Comparison of ENCODE assay signal across 20 mouse cellular contexts in genomic region chr4:103385031-103385430, GRCm38 (mm10).
A peak's percentile ranks its signal among the peaks of the same experiment; 100 is the strongest.
DNase-seq lines count a peak whose midpoint lies in the region; ATAC-seq and TF ChIP-seq lines count a peak whose summit lies in the region.
"Had no signal": no experiment of that assay in that cellular context is flagged by ENCODE, and none has a peak within 500 bp of the region (broad histone marks: within the 10 kb centered on the region; RNA-seq: fewer than 3 reads in every experiment).

No protein-coding gene starts in this region.

- peak overlapping the region; percentile 63 for H3K27ac ChIP-seq in liver, embryonic 12.5 days
- no peak overlapping the region for H3K27ac ChIP-seq in stomach, postnatal 0 days (replicated peaks)
- H3K27ac ChIP-seq: embryonic facial prominence, embryonic 10.5 days; forebrain, embryonic 13.5 days; gastrocnemius, adult 2 months; heart, embryonic 13.5 days; hindbrain, embryonic 13.5 days; hindbrain, postnatal 0 days had no signal

- no peaks in the 10 kb centered on the region for H3K27me3 ChIP-seq in liver, embryonic 12.5 days (replicated peaks)
- H3K27me3 ChIP-seq in stomach, postnatal 0 days (ENCODE audit: control insufficient read depth, insufficient read depth, low read length), result no peaks in the 10 kb centered on the region
- H3K27me3 ChIP-seq: forebrain, embryonic 13.5 days; heart, embryonic 13.5 days; hindbrain, embryonic 13.5 days had no signal

- H3K9ac ChIP-seq in liver, embryonic 12.5 days, result no peak overlapping the region
- no peak overlapping the region for H3K9ac ChIP-seq in stomach, postnatal 0 days (ENCODE audit: low read length)
- H3K9ac ChIP-seq: forebrain, embryonic 13.5 days; forebrain, postnatal 0 days; heart, embryonic 13.5 days; hindbrain, embryonic 13.5 days had no signal

- H3K4me2 ChIP-seq in liver, embryonic 12.5 days, result no peak overlapping the region
- no peak overlapping the region for H3K4me2 ChIP-seq in stomach, postnatal 0 days (replicated peaks; ENCODE audit: low read depth)
- H3K4me2 ChIP-seq: forebrain, embryonic 13.5 days; heart, embryonic 13.5 days; hindbrain, embryonic 13.5 days had no signal

- WGBS in liver, embryonic 12.5 days (ENCODE audit: insufficient replicate concordance), result 53% methylated on average over 4 of the region's 4 CpGs
- 55% methylated on average over 4 of the region's 4 CpGs for WGBS in stomach, postnatal 0 days

- DNase-seq in heart, adult 11 months, result peak; percentile 85
- DNase-seq in heart, postnatal 4 days, result no peak
- peak; percentile 28 for DNase-seq in testis, postnatal 10 days (ENCODE audit: low spot score)
- DNase-seq in testis, postnatal 14 days (ENCODE audit: low spot score), result no peak
- no peak for DNase-seq in stomach, postnatal 0 days (ENCODE audit: low spot score)
- no peak for DNase-seq in B cell, adult 2 months
- DNase-seq: cerebellum, adult 11-12 months; cerebellum, adult 9-11 months; forebrain, postnatal 0 days; gastrocnemius, adult 2 months; gastrocnemius, postnatal 25 days; heart, postnatal 36 days had no signal

- TF ChIP-seq CTCF in stomach, postnatal 0 days (IDR thresholded peaks at IDR 0.05; ENCODE audit: low read depth), result no peak

- no peak for ATAC-seq in liver, embryonic 12.5 days
- ATAC-seq in stomach, postnatal 0 days (ENCODE audit: low FRiP score, low TSS enrichment), result no peak
- ATAC-seq: CD4-positive, CD25-positive, alpha-beta regulatory T cell, adult 4 months; forebrain, embryonic 13.5 days; forebrain, postnatal 0 days; hindbrain, postnatal 0 days had no signal

- H3K36me3 ChIP-seq in liver, embryonic 12.5 days, result no peaks in the 10 kb centered on the region
- H3K36me3 ChIP-seq in stomach, postnatal 0 days (ENCODE audit: control insufficient read depth, insufficient read depth, low read length), result no peaks in the 10 kb centered on the region
- H3K36me3 ChIP-seq: embryonic facial prominence, embryonic 10.5 days; G1E; heart, embryonic 13.5 days; hindbrain, embryonic 13.5 days had no signal

- no peaks in the 10 kb centered on the region for H3K9me3 ChIP-seq in liver, embryonic 12.5 days (replicated peaks)
- H3K9me3 ChIP-seq in stomach, postnatal 0 days (ENCODE audit: control insufficient read depth, low read length), result no peaks in the 10 kb centered on the region
- H3K9me3 ChIP-seq: embryonic facial prominence, embryonic 10.5 days; forebrain, embryonic 13.5 days; heart, embryonic 13.5 days; hindbrain, embryonic 13.5 days had no signal

- H3K4me3 ChIP-seq in liver, embryonic 12.5 days, result no peak overlapping the region
- H3K4me3 ChIP-seq in stomach, postnatal 0 days (ENCODE audit: low read depth, low read length), result no peak overlapping the region
- H3K4me3 ChIP-seq: embryonic facial prominence, embryonic 10.5 days; forebrain, embryonic 13.5 days; gastrocnemius, adult 2 months; heart, embryonic 13.5 days; hindbrain, embryonic 13.5 days had no signal

- no peaks in the 10 kb centered on the region for H3K4me1 ChIP-seq in liver, embryonic 12.5 days
- H3K4me1 ChIP-seq in stomach, postnatal 0 days (replicated peaks; ENCODE audit: control insufficient read depth, insufficient read depth), result no peaks in the 10 kb centered on the region
- H3K4me1 ChIP-seq: heart, embryonic 13.5 days had no signal

- no peak for TF ChIP-seq EP300 in stomach, postnatal 0 days (optimal IDR thresholded peaks at IDR 0.05)

Comparison
In these comparisons a context has a peak if more than half of its experiments do, and no peak if none do; other contexts are left out.
1. DNase-seq: peak in heart, adult 11 months (single experiment) and testis, postnatal 10 days (single experiment); none in heart, postnatal 4 days (single experiment), testis, postnatal 14 days (single experiment), stomach, postnatal 0 days (single experiment) and B cell, adult 2 months (0 of 2).